Mouse (Mus musculus): ENCODE data around the gene Tbc1d17. TPM values are rescaled to one million over a fixed set of nuclear protein-coding genes. Genes with fewer than 3 reads are reported as not detected.

Gene Tbc1d17
- polyA plus RNA-seq, 1 experiment from 2014 or later: 84.7 TPM

DNA sequence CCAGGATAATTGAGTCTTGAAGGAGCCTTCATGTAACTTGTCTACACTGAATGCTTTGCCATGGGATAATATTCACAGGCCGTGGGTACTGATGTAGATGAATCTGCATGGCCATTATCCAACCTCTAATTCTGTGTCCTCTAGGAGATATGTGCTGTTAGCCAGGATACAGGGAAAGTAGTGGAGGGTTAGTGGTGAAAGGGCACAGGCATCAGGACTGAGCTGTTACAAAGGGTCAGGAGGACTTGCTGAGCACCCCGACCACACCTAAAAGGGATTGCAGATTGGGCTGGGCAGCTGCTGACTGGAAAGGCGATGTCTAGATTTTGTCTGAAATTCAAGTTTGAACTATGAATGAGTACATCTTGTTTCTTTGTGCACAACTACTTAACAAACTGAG, 28.4 kb downstream of the Tbc1d17 start:
- peaks cover 39% of the 10 kb centered on the region for H3K4me1 ChIP-seq (replicated peaks)
- H3K9me3 ChIP-seq: no peaks in the 10 kb centered on the region
- no peak overlapping the region for H3K9ac ChIP-seq (replicated peaks)
- H3K27ac ChIP-seq: no peak overlapping the region
- H3K36me3 ChIP-seq: peaks cover 29% of the 10 kb centered on the region; the same call in 1 of the 2 replicates
- H3K4me3 ChIP-seq (replicated peaks): no peak overlapping the region
- WGBS: 90% methylated on average over 3 of the region's 3 CpGs
- ATAC-seq (ENCODE audit: insufficient number of reproducible peaks, insufficient read depth, low FRiP score, low TSS enrichment, low read depth): no peak
- H3K27me3 ChIP-seq: no peaks in the 10 kb centered on the region
- no peak overlapping the region for H3K4me2 ChIP-seq

GRCm38 (mm10) chr7:44819863-44820262, 29.0 kb downstream of the Tbc1d17 start:
- 66% methylated on average over 5 of the region's 5 CpGs for WGBS
- no peak overlapping the region for H3K27ac ChIP-seq
- H3K36me3 ChIP-seq: peaks cover 28% of the 10 kb centered on the region; the same call in 1 of the 2 replicates
- peaks cover 44% of the 10 kb centered on the region for H3K4me1 ChIP-seq (replicated peaks)
- no peaks in the 10 kb centered on the region for H3K9me3 ChIP-seq
- H3K4me2 ChIP-seq: peak overlapping the region; percentile 87; the same call in 1 of the 2 replicates
- no peaks in the 10 kb centered on the region for H3K27me3 ChIP-seq
- 0 out of 2 replicates have a peak overlapping the region, but pooled peaks have one; percentile 0 for H3K4me3 ChIP-seq (replicated peaks)
- ATAC-seq (ENCODE audit: insufficient number of reproducible peaks, insufficient read depth, low FRiP score, low TSS enrichment, low read depth): no peak
- H3K9ac ChIP-seq (replicated peaks): 0 out of 2 replicates have a peak overlapping the region, but pooled peaks have one; percentile 18

DNA sequence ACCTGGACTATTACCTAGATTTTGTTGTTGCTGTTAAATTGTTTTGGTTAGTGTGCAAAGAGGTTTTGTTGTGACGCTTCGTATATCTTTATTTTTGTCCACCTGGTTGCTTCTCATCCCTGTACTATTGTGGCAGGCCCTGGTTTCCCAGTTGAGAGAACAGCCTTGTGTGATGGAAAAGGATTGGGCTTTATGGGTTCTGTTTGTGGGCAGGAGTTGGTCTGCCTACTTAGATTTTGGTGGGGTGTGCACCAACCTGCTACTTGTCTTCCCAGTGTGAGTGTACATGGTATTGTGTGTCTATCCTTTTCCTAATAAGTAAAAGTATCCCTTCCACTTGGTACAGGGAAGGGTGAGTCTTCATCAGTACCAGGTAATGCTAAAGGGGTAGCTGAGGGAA, 29.5 kb downstream of the Tbc1d17 start:
- no peak for ATAC-seq (ENCODE audit: insufficient number of reproducible peaks, insufficient read depth, low FRiP score, low TSS enrichment, low read depth)
- peak overlapping the region; percentile 87 for H3K4me2 ChIP-seq
- no peak overlapping the region for H3K27ac ChIP-seq
- 0 out of 2 replicates have a peak overlapping the region, but pooled peaks have one; percentile 0 for H3K4me3 ChIP-seq (replicated peaks)
- 93% methylated on average over 2 of the region's 2 CpGs for WGBS
- H3K9ac ChIP-seq (replicated peaks): 0 out of 2 replicates have a peak overlapping the region, but pooled peaks have one; percentile 50
- H3K36me3 ChIP-seq: peaks cover 28% of the 10 kb centered on the region; the same call in 1 of the 2 replicates
- no peaks in the 10 kb centered on the region for H3K27me3 ChIP-seq
- peaks cover 42% of the 10 kb centered on the region for H3K4me1 ChIP-seq (replicated peaks)
- no peaks in the 10 kb centered on the region for H3K9me3 ChIP-seq

DNA sequence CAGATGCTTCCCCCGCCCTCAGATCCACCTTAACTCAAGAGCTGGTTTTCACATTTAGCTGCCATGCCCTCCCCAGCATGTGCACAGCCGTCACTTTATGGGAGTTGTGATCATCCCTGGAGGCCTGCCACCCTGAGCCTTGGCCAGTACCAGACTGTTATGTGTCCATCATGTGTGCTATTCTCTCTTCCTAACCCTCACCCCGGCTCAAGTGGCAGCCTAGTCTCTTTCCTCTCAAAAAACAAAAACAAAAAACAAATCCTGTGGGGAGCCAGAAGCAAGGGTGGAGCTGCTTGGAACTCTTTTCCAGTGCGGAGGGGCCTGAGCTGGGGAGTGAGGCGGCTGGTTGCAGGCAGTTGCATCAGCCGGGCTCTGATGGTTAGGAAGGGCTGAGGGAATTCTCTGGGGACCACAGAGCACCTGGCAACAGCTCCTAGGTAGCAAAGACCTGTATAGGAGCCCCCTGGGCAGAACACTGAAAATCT, 30.1 kb downstream of the Tbc1d17 start:
- Histone ChIP-seq H3K9ac (replicated peaks) (peak overlapping the region; percentile 50), H3K9me3 (no peaks in the 10 kb centered on the region), H3K4me2 (peak overlapping the region; percentile 87), H3K4me3 (replicated peaks) (peak overlapping the region; percentile 72), H3K4me1 (replicated peaks) (peaks cover 41% of the 10 kb centered on the region), H3K36me3 (peaks cover 28% of the 10 kb centered on the region; the same call in 1 of the 2 replicates), H3K27ac (0 out of 2 replicates have a peak overlapping the region, but pooled peaks have one; percentile 25), H3K27me3 (no peaks in the 10 kb centered on the region)
- WGBS: 50% methylated on average over 6 of the region's 6 CpGs
- ATAC-seq (ENCODE audit: insufficient number of reproducible peaks, insufficient read depth, low FRiP score, low TSS enrichment, low read depth): no peak

DNA sequence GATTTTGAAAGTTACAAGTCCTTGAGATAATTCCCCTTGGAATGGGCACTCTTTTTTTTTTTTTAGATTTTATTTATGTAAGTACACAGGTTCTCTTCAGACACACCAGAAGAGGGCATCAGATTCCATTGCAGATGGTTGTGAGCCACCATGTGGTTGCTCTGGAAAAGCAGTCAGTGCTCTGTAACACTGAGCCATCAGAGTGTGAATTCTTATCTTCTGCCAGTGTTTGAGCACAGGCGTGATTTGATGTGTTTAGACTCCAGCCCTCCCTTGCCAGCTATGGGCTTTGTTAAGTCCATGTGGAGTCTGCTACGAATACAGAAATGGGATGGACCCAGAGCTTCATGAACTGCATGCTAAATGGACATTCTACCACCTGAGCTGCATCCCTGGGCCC, 30.7 kb downstream of the Tbc1d17 start:
- Histone ChIP-seq H3K4me3 (replicated peaks) (peak overlapping the region; percentile 72), H3K9me3 (no peaks in the 10 kb centered on the region), H3K27me3 (no peaks in the 10 kb centered on the region), H3K27ac (no peak overlapping the region), H3K4me2 (peak overlapping the region; percentile 87), H3K4me1 (replicated peaks) (peaks cover 41% of the 10 kb centered on the region), H3K36me3 (peaks cover 30% of the 10 kb centered on the region; the same call in 1 of the 2 replicates), H3K9ac (replicated peaks) (peak overlapping the region; percentile 90; the same call in 1 of the 2 replicates)
- 70% methylated on average over 2 of the region's 2 CpGs for whole genome bisulfite sequencing
- no peak for ATAC-seq (ENCODE audit: insufficient number of reproducible peaks, insufficient read depth, low FRiP score, low TSS enrichment, low read depth)

DNA sequence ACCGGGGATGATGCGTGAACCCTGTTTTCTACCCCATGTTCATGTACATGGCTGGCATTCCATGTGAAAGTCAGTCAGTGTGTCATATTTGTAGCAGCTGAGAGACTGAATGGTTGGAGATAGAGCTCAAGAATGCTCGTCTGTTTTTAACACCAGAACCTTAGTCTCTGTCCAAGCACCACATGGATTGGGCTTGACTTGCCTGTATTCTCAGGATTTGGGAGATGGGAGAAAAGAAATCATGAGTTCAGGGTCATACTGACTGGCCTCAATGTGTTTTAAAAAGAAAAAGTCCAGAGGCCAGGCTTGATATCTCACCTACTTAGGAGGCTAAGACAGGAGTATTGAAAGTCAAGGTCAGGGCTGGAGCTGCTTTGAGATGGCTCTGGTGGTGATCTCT, 31.4 kb downstream of the Tbc1d17 start:
- Histone ChIP-seq H3K9ac (replicated peaks) (peak overlapping the region; percentile 90), H3K9me3 (no peaks in the 10 kb centered on the region), H3K4me1 (replicated peaks) (peaks cover 41% of the 10 kb centered on the region), H3K27me3 (no peaks in the 10 kb centered on the region), H3K4me3 (replicated peaks) (peak overlapping the region; percentile 72), H3K27ac (0 out of 2 replicates have a peak overlapping the region, but pooled peaks have one; percentile 97), H3K4me2 (peak overlapping the region; percentile 87), H3K36me3 (peaks cover 32% of the 10 kb centered on the region; the same call in 1 of the 2 replicates)
- 33% methylated on average over 3 of the region's 3 CpGs for WGBS
- no peak for ATAC-seq (ENCODE audit: insufficient number of reproducible peaks, insufficient read depth, low FRiP score, low TSS enrichment, low read depth)

DNA sequence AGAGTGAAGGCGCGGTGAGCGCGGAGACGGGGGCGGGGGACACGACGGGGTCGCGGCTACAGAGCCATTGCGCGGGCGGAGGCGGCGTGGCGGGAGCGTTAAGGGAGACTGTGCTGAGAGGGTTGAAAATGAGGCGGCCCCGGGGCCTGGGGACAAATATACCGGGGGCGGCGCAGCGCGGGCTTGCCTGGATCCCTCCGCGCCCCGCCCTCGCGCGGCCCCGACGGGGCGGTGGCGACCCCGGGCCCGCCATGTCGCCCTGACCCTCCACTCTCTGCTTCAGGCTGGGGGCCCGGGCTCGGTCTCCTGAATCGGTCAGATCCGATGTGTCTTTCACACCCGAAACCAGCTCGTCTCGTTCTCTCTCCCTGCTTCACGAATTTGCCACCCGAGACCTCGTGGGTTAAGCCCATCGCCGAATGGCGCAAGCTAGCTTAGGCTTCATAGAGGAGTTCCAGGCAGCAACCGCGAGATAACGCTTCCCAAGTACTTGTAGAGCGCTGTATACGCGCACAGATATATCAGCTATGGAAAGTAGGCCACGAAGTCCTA, 32.3 kb downstream of the Tbc1d17 start, which contains the start of gene Atf5:
TSS of gene Atf5 (minus strand) at position 189 of the 552 bp plus-strand sequence.
- under 1% methylated on average over 57 of the region's 57 CpGs for WGBS

GRCm38 (mm10) chr7:44815721-44816469, 33.0 kb downstream of the Tbc1d17 start, which contains the start of the genes Nup62 and Il4i1:
Gene Nup62, plus strand, starts transcription at chr7:44816088.
Gene Il4i1, plus strand, starts transcription at chr7:44816387.
- Histone ChIP-seq H3K9me3 (no peaks in the 10 kb centered on the region), H3K36me3 (peaks cover 37% of the 10 kb centered on the region), H3K4me2 (peak within 1 kb of the TSS; percentile 87), H3K27me3 (no peaks in the 10 kb centered on the region), H3K9ac (replicated peaks) (peak within 1 kb of the TSS; percentile 90), H3K27ac (peak within 1 kb of the TSS; percentile 97), H3K4me1 (replicated peaks) (peaks cover 41% of the 10 kb centered on the region), H3K4me3 (replicated peaks) (peak within 1 kb of the TSS; percentile 72)
- under 1% methylated on average over 61 of the region's 62 CpGs for WGBS
- peak; percentile 94 for ATAC-seq (ENCODE audit: insufficient number of reproducible peaks, insufficient read depth, low FRiP score, low TSS enrichment, low read depth)

More for the DNA sequence above, 32.3 kb downstream of the Tbc1d17 start, which contains the start of gene Atf5:
- peak; percentile 6 for ATAC-seq (ENCODE audit: insufficient number of reproducible peaks, insufficient read depth, low FRiP score, low TSS enrichment, low read depth)
- H3K4me1 ChIP-seq (replicated peaks): peaks cover 41% of the 10 kb centered on the region
- peak within 1 kb of the TSS; percentile 90 for H3K9ac ChIP-seq (replicated peaks)
- H3K4me2 ChIP-seq: peak within 1 kb of the TSS; percentile 87
- H3K36me3 ChIP-seq: peaks cover 36% of the 10 kb centered on the region
- no peaks in the 10 kb centered on the region for H3K27me3 ChIP-seq
- H3K9me3 ChIP-seq: no peaks in the 10 kb centered on the region
- H3K27ac ChIP-seq: peak within 1 kb of the TSS; percentile 97
- peak within 1 kb of the TSS; percentile 72 for H3K4me3 ChIP-seq (replicated peaks)

GRCm38 (mm10) chr7:44814952-44815553, 33.8 kb downstream of the Tbc1d17 start:
- H3K36me3 ChIP-seq: peaks cover 32% of the 10 kb centered on the region
- WGBS: 43% methylated on average over 14 of the region's 14 CpGs

GRCm38 (mm10) chr7:44814423-44814822, 34.5 kb downstream of the Tbc1d17 start:
- Histone ChIP-seq H3K4me1 (replicated peaks) (peaks cover 30% of the 10 kb centered on the region), H3K9me3 (no peaks in the 10 kb centered on the region), H3K27ac (no peak overlapping the region), H3K4me3 (replicated peaks) (no peak overlapping the region), H3K4me2 (no peak overlapping the region), H3K9ac (replicated peaks) (no peak overlapping the region), H3K36me3 (peaks cover 27% of the 10 kb centered on the region), H3K27me3 (no peaks in the 10 kb centered on the region)
- no peak for ATAC-seq (ENCODE audit: insufficient number of reproducible peaks, insufficient read depth, low FRiP score, low TSS enrichment, low read depth)
- WGBS: 94% methylated on average over 4 of the region's 4 CpGs

More at GRCm38 (mm10) chr7:44814952-44815553, 33.8 kb downstream of the Tbc1d17 start:
- Histone ChIP-seq H3K27ac (peak overlapping the region; percentile 97), H3K27me3 (no peaks in the 10 kb centered on the region), H3K4me3 (replicated peaks) (peak overlapping the region; percentile 72), H3K9ac (replicated peaks) (peak overlapping the region; percentile 44), H3K4me1 (replicated peaks) (peaks cover 36% of the 10 kb centered on the region), H3K9me3 (no peaks in the 10 kb centered on the region), H3K4me2 (peak overlapping the region; percentile 58)
- ATAC-seq (ENCODE audit: insufficient number of reproducible peaks, insufficient read depth, low FRiP score, low TSS enrichment, low read depth): 0 out of 2 replicates have a peak, but pooled peaks have one; percentile 9

All from limb, embryonic 12.5 days (tissue).